Mouse (Mus musculus) bone marrow, adult 2 months (tissue): ENCODE measurements around the gene Nccrp1.

Source experiments
- CTCF ChIP-seq: fragments of 200-500 bp; IDR thresholded peaks from 2 replicates; pipeline ENCODE4 v1.5.1; 2011; ENCODE audit warnings: low read length, control low read depth; ENCODE audit not compliant: control insufficient read depth, insufficient read depth
- POLR2A ChIP-seq: fragments of 200-500 bp; IDR thresholded peaks from 2 replicates; pipeline ENCODE4 v1.6.1; 2011; ENCODE audit warnings: low read depth, mild to moderate bottlenecking, control low read depth, low read length, borderline replicate concordance; ENCODE audit not compliant: control insufficient read depth

GRCm38 (mm10) chr7:28562371-28562770 lies 15.3 kb upstream of the Nccrp1 start:
- TF ChIP-seq CTCF (no peak), POLR2A (no peak)
